9 mouse cellular contexts compared by ENCODE assay signal in genomic region chr6:8086847-8087246, GRCm38 (mm10).
A peak's percentile ranks its signal among the peaks of the same experiment; 100 is the strongest.
DNase-seq lines count a peak whose midpoint lies in the region; ATAC-seq and TF ChIP-seq lines count a peak whose summit lies in the region.
"Had no signal": no experiment of that assay in that cellular context is flagged by ENCODE, and none has a peak within 500 bp of the region (broad histone marks: within the 10 kb centered on the region; RNA-seq: fewer than 3 reads in every experiment).

No protein-coding gene starts in this region.

- H3K36me3 ChIP-seq in forebrain, postnatal 0 days (ENCODE audit: insufficient read depth), result no peaks in the 10 kb centered on the region
- H3K36me3 ChIP-seq in splenic B cell, adult 2 months (ENCODE audit: control insufficient read depth, insufficient read depth, low read length, poor library complexity, severe bottlenecking), result no peaks in the 10 kb centered on the region
- H3K36me3 ChIP-seq in heart, embryonic 11.5 days (ENCODE audit: control insufficient read depth, insufficient read depth, low read length), result no peaks in the 10 kb centered on the region

- CTCF ChIA-PET in Patski (lab: Charles Lee), result interaction anchor here (0.9 to 2.1 kb wide), 6 partner anchors 20 to 378 kb away, joined by 3 to 16 read pairs (median 5); no protein-coding TSS in a partner anchor

- DNase-seq in cerebellum, adult 9-10 months, result peak; percentile 17
- peak; percentile 13 to 26 for DNase-seq in left cerebral cortex, postnatal 14 days (ENCODE audit: low spot score in 2 of 2)
- no peak for DNase-seq in left cerebral cortex, adult 18-20 months (ENCODE audit: low spot score in 2 of 2)
- no peak for DNase-seq in Patski (ENCODE audit: low read depth, low spot score)
- DNase-seq in forebrain, postnatal 0 days, result peak; percentile 16
- DNase-seq in splenic B cell, adult 2 months (ENCODE audit: low read depth, low spot score), result peak; percentile 49

- peaks cover 5% of the 10 kb centered on the region for H3K27me3 ChIP-seq in Patski
- H3K27me3 ChIP-seq in forebrain, postnatal 0 days (ENCODE audit: insufficient read depth, low read length), result no peaks in the 10 kb centered on the region
- no peaks in the 10 kb centered on the region for H3K27me3 ChIP-seq in splenic B cell, adult 2 months (ENCODE audit: control insufficient read depth, insufficient read depth, low read length, poor library complexity, severe bottlenecking)
- H3K27me3 ChIP-seq in heart, embryonic 11.5 days (ENCODE audit: control insufficient read depth, insufficient read depth, low read length), result no peaks in the 10 kb centered on the region

- no peak for ATAC-seq in cerebellum, adult (ENCODE audit: insufficient number of reproducible peaks, low FRiP score, low TSS enrichment)
- peak; percentile 60 for ATAC-seq in Patski
- ATAC-seq in forebrain, postnatal 0 days, result peak; percentile 47; the same call in 1 of the 2 replicates
- no peak for ATAC-seq in heart, embryonic 11.5 days (replicated peaks; ENCODE audit: insufficient number of reproducible peaks, low FRiP score, low TSS enrichment)

- no peak overlapping the region for H3K9ac ChIP-seq in forebrain, postnatal 0 days
- H3K9ac ChIP-seq in heart, embryonic 11.5 days (ENCODE audit: low read depth, low read length), result no peak overlapping the region

- no peak overlapping the region for H3K4me2 ChIP-seq in forebrain, postnatal 0 days (ENCODE audit: low read depth)
- H3K4me2 ChIP-seq in heart, embryonic 11.5 days, result no peak overlapping the region

- POLR2A ChIA-PET in Patski (lab: Charles Lee), result interaction anchor here (0.7 kb wide), 1 partner anchor 182 kb away, joined by 3 read pairs; no protein-coding TSS in a partner anchor

- H3K9me3 ChIP-seq in forebrain, postnatal 0 days (ENCODE audit: low read length), result no peaks in the 10 kb centered on the region
- H3K9me3 ChIP-seq in heart, embryonic 11.5 days (replicated peaks; ENCODE audit: control insufficient read depth, low read length), result no peaks in the 10 kb centered on the region

- H3K4me1 ChIP-seq in forebrain, postnatal 0 days (ENCODE audit: insufficient read depth), result no peaks in the 10 kb centered on the region
- no peaks in the 10 kb centered on the region for H3K4me1 ChIP-seq in heart, embryonic 11.5 days (ENCODE audit: control insufficient read depth, insufficient read depth, low read length)

- WGBS in forebrain, postnatal 0 days, result 55% methylated on average over 3 of the region's 3 CpGs
- 49% methylated on average over 3 of the region's 3 CpGs for WGBS in heart, embryonic 11.5 days (ENCODE audit: insufficient replicate concordance)

- H3K27ac ChIP-seq in forebrain, postnatal 0 days (ENCODE audit: low read depth, low read length), result no peak overlapping the region
- H3K27ac ChIP-seq in heart, embryonic 11.5 days (ENCODE audit: low read depth, low read length), result no peak overlapping the region

- in situ Hi-C loops in Patski (cut with MboI; ENCODE audit: low pct_unique_long_range_greater_than_20kb), result loop anchor here (10.0 kb wide), 1 partner anchor 352 kb away; no protein-coding TSS in a partner anchor

- H3K4me3 ChIP-seq in forebrain, postnatal 0 days (ENCODE audit: low read depth, low read length), result no peak overlapping the region
- H3K4me3 ChIP-seq in heart, embryonic 11.5 days (ENCODE audit: low read depth, low read length), result no peak overlapping the region
- H3K4me3 ChIP-seq: myocyte had no signal

- intact Hi-C loops in left cerebral cortex, postnatal 14 days (cut with DNase I), result loop anchor here (1.0 kb wide), 1 partner anchor 354 kb away; no protein-coding TSS in a partner anchor

- TF ChIP-seq CTCF in Patski (IDR thresholded peaks at IDR 0.05), result peak; percentile 77
- peak; percentile 62 for TF ChIP-seq CTCF in forebrain, postnatal 0 days (IDR thresholded peaks at IDR 0.05; ENCODE audit: low read depth)

Comparison
In these comparisons a context has a peak if more than half of its experiments do, and no peak if none do; other contexts are left out.
1. DNase-seq: peak in cerebellum, adult 9-10 months (single experiment), left cerebral cortex, postnatal 14 days (2 of 2), forebrain, postnatal 0 days (single experiment) and splenic B cell, adult 2 months (single experiment); none in left cerebral cortex, adult 18-20 months (0 of 2) and Patski (single experiment).
2. ATAC-seq: peak in Patski (single experiment) and forebrain, postnatal 0 days (single experiment); none in cerebellum, adult (single experiment) and heart, embryonic 11.5 days (single experiment).